Mouse (Mus musculus) neural tube, embryonic 14.5 days (tissue): ENCODE data around the gene Wsb2. TPM values are rescaled to one million over a fixed set of nuclear protein-coding genes. Genes with fewer than 3 reads are reported as not detected.

Source experiments
- ATAC-seq: fragments of 200-750 bp; cut with Nextera tagmentation; 2 replicates; pipeline ENCODE4 v1.8.0; 2017; ENCODE audit warnings: low read depth, mild to moderate bottlenecking, moderate TSS enrichment, moderate library complexity
- H3K27ac ChIP-seq: fragments of 300-500 bp; sonication (generic); 2 replicates; pipeline ENCODE4 v1.5.1; 2014; ENCODE audit warnings: low read depth, mild to moderate bottlenecking, control low read depth, low read length, moderate library complexity, mixed read lengths
- H3K27me3 ChIP-seq: fragments of 300-500 bp; sonication (generic); 2 replicates; pipeline ENCODE4 v1.6.1; 2014; ENCODE audit warnings: low read length; ENCODE audit not compliant: control insufficient read depth, insufficient read depth
- H3K36me3 ChIP-seq: fragments of 300-500 bp; sonication (generic); 2 replicates; pipeline ENCODE4 v1.6.1; 2014; ENCODE audit warnings: low read length, mixed read lengths; ENCODE audit not compliant: control insufficient read depth, insufficient read depth
- H3K4me1 ChIP-seq: fragments of 300-500 bp; sonication (generic); 2 replicates; pipeline ENCODE4 v1.6.1; 2014; ENCODE audit warnings: low read length; ENCODE audit not compliant: control insufficient read depth, insufficient read depth
- H3K4me2 ChIP-seq: fragments of 300-500 bp; sonication (generic); 2 replicates; pipeline ENCODE4 v1.6.1; 2014; ENCODE audit warnings: mild to moderate bottlenecking, low read depth, low read length, control low read depth
- H3K4me3 ChIP-seq: fragments of 300-500 bp; sonication (generic); 2 replicates; pipeline ENCODE4 v1.5.1; 2014; ENCODE audit warnings: low read depth, low read length, control low read depth, mixed read lengths
- H3K9ac ChIP-seq: fragments of 300-500 bp; sonication (generic); replicated peaks from 2 replicates; pipeline ENCODE4 v1.6.1; 2014; ENCODE audit warnings: low read depth, mild to moderate bottlenecking, control low read depth, low read length, mixed read lengths
- H3K9me3 ChIP-seq: fragments of 300-500 bp; sonication (generic); 2 replicates; pipeline ENCODE4 v1.6.1; 2016; ENCODE audit warnings: low read length; ENCODE audit not compliant: control insufficient read depth
- WGBS: fragments of 180-500 bp; shearing (Covaris S2); extraction: QIAGEN DNeasy Blood & Tissue Kit; methylation state at CpG from one replicate; pipeline ENCODE4 v1.1.7; 2014; 5-methylcytosine and 5-hydroxymethylcytosine counted together
- polyA plus RNA-seq: library from polyadenylated mRNA; unstranded; fragments of >200 nt; fragmentation: Nextera tagmentation; extraction: Ambion mirVana; gene quantifications from 2 replicates; pipeline ENCODE4 v1.2.1, GENCODE M21; 2014

Wsb2 gene
- polyA plus RNA-seq, 1 experiment from 2014 or later = 293 TPM

DNA sequence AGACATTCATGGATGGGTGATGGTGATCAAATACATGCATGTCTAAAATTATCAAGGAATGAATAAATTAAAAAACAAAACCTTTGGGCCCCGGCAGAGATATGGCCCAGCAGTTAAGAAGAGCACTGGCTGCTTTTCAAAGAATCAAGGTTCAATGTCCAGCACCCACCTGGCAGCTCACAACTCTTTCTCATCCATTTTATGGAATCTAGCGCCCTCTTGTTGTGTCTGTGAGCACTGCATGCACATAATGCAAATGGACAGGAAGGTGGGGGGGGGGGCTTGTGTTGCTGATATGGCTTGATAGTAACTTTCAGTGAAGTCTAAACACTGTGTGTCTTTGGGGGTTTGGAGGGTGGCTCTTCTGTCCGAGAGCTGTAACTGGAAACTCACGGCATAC lies 51.1 kb downstream of the Wsb2 start:
- H3K4me1 ChIP-seq = peaks cover 1% of the 10 kb centered on the region; the same call in 1 of the 2 replicates
- H3K4me3 ChIP-seq = no peak overlapping the region
- no peak overlapping the region for H3K27ac ChIP-seq
- no peaks in the 10 kb centered on the region for H3K36me3 ChIP-seq
- no peak for ATAC-seq
- H3K9me3 ChIP-seq = no peaks in the 10 kb centered on the region
- no peak overlapping the region for H3K4me2 ChIP-seq
- WGBS = 60% methylated on average over 4 of the region's 4 CpGs
- no peak overlapping the region for H3K9ac ChIP-seq
- H3K27me3 ChIP-seq = no peaks in the 10 kb centered on the region

DNA sequence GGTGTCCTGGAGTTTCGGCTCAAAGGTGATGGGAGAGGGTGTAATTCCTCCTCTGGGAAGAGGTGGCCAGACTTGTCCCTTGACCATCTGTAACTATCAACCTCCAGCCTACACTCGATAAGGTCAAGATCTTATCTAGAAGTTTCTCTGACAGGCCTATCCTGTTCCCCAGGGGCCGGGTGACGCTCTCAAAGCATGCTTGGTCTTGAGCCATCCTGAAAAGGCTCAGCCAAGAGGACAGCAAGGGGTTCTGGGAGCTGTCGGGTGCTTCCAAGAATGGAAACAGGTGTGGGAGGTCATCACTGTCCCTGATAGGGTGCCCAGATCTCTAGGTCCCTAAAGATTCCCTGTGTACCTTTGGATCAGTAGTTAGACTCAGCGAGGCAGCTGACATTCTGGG lies 52.3 kb downstream of the Wsb2 start:
- H3K9ac ChIP-seq = no peak overlapping the region
- no peak overlapping the region for H3K4me3 ChIP-seq
- H3K27me3 ChIP-seq = no peaks in the 10 kb centered on the region
- H3K36me3 ChIP-seq = no peaks in the 10 kb centered on the region
- 76% methylated on average over 6 of the region's 6 CpGs for WGBS
- no peak overlapping the region for H3K27ac ChIP-seq
- H3K4me1 ChIP-seq = peaks cover 2% of the 10 kb centered on the region; the same call in 1 of the 2 replicates
- no peak overlapping the region for H3K4me2 ChIP-seq
- H3K9me3 ChIP-seq = no peaks in the 10 kb centered on the region
- ATAC-seq = no peak

- Histone ChIP-seq H3K27me3 (no peaks in the 10 kb centered on the region), H3K9me3 (no peaks in the 10 kb centered on the region), H3K4me3 (peak within 1 kb of the TSS; percentile 71), H3K4me2 (peak within 1 kb of the TSS; percentile 76), H3K27ac (peak within 1 kb of the TSS; percentile 98), H3K9ac (peak within 1 kb of the TSS; percentile 82), H3K36me3 (no peaks in the 10 kb centered on the region), H3K4me1 (peaks cover 9% of the 10 kb centered on the region)
- WGBS = under 1% methylated on average over 73 of the region's 89 CpGs
- ATAC-seq = peak; percentile 84
Measured at GRCm38 (mm10) chr5:117413507-117414501, 56.7 kb downstream of the Wsb2 start, which contains the start of gene Ksr2. TSS of gene Ksr2 (plus strand) at chr5:117414000.

DNA sequence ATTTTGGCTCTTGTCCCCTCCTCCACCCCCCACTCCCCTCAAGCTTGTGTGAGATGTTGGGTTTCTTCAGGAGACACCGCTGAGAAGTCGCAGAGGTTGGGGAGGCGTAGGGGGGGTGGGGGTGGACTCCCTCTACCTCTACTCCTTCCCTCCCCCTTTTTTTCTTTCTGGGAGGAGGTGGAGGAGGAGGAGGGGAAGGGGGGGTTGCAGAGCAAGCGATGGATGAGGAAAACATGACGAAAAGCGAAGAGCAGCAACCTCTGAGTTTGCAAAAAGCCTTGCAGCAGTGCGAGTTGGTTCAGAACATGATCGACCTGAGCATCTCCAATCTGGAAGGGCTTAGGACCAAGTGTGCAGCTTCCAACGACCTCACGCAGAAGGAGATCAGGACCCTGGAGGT lies 57.5 kb downstream of the Wsb2 start:
- Histone ChIP-seq H3K9me3 (no peaks in the 10 kb centered on the region), H3K36me3 (no peaks in the 10 kb centered on the region), H3K4me1 (peaks cover 9% of the 10 kb centered on the region), H3K4me2 (peak overlapping the region; percentile 76), H3K27ac (peak overlapping the region; percentile 98), H3K4me3 (peak overlapping the region; percentile 71), H3K27me3 (no peaks in the 10 kb centered on the region), H3K9ac (peak overlapping the region; percentile 82)
- 2% methylated on average over 10 of the region's 10 CpGs for WGBS
- peak; percentile 31 for ATAC-seq

DNA sequence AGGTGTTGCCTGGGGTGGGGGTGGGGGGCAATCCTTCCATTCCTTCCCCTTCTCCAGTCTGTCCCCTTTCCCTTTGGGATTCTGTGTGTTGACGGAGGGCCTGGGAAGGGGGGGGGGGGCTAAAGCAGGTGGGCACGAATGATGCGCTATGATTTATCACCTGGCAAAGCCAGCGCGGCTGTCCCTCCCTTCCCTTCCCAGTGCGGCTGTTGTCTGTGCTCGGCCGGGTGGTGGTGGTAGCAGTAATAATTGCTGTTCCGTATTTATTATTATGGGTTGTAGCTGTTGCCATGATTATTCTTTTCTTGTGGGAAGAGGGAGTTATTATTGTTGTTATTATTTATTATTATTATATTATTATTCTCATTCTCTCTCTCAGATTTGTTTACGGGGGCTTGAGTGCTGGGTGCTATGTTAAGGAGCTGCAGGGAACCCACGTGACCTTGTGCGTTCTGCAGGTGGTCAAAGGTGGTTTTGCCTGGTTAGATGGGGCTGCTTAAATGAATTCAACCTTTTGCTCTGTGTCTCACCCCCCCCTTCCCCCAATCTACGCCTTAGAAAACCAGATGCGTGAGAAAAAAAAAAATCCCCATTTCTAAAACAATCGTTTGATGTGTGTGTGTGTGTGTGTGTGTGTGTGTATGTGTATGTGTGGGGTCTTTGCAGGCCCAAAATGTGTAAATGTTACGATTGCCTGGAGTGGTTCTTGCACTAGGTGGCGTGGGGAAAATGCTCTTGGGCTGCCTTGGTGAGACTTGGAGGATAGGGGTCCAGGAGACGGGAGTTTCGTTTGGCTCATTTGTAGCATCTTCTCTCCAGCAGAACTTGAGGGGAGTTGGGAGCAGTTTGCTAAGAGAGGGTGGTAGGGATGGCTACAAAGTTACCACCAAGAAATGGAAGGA lies 58.2 kb downstream of the Wsb2 start:
- peak overlapping the region; percentile 71 for H3K4me3 ChIP-seq
- H3K9me3 ChIP-seq = no peaks in the 10 kb centered on the region
- H3K27ac ChIP-seq = peak overlapping the region; percentile 98
- H3K9ac ChIP-seq = peak overlapping the region; percentile 82
- peak overlapping the region; percentile 76 for H3K4me2 ChIP-seq
- H3K4me1 ChIP-seq = peaks cover 9% of the 10 kb centered on the region
- no peaks in the 10 kb centered on the region for H3K36me3 ChIP-seq
- ATAC-seq = no peak; the same call in none of the 2 replicates
- WGBS = 22% methylated on average over 19 of the region's 19 CpGs
- no peaks in the 10 kb centered on the region for H3K27me3 ChIP-seq

GRCm38 (mm10) chr5:117417442-117417841 lies 60.3 kb downstream of the Wsb2 start:
- WGBS = 75% methylated on average over 2 of the region's 2 CpGs
- no peak for ATAC-seq
- no peak overlapping the region for H3K4me2 ChIP-seq

More at GRCm38 (mm10) chr5:117417442-117417841, 60.3 kb downstream of the Wsb2 start:
- H3K27me3 ChIP-seq = no peaks in the 10 kb centered on the region
- H3K9ac ChIP-seq = no peak overlapping the region
- no peaks in the 10 kb centered on the region for H3K36me3 ChIP-seq
- no peak overlapping the region for H3K4me3 ChIP-seq
- no peak overlapping the region for H3K27ac ChIP-seq
- peaks cover 9% of the 10 kb centered on the region for H3K4me1 ChIP-seq
- no peaks in the 10 kb centered on the region for H3K9me3 ChIP-seq

Other genes starting within 250 kb of the Wsb2 start
- 51.1 and 51.3 TPM in 2 replicates for gene Suds3, start 241.2 kb upstream of the Wsb2 start, polyA plus RNA-seq
- gene Taok3, start 237.2 kb upstream of the Wsb2 start, polyA plus RNA-seq = 58.9 and 62.5 TPM in 2 replicates
- gene Pebp1, start 69.7 kb upstream of the Wsb2 start, polyA plus RNA-seq = 1,002 and 1,074 TPM in 2 replicates
- gene Vsig10, start 38.2 kb upstream of the Wsb2 start, polyA plus RNA-seq = 1.1 and 1.2 TPM in 2 replicates
- 23.8 and 26.7 TPM in 2 replicates for gene Rfc5, start 31.7 kb downstream of the Wsb2 start, polyA plus RNA-seq
- gene Ksr2, start 56.7 kb downstream of the Wsb2 start, polyA plus RNA-seq = 8.5 and 11.3 TPM in 2 replicates